Mouse (Mus musculus): ENCODE results near the gene Erc2. TPM values are rescaled to one million over a fixed set of nuclear protein-coding genes. Genes with fewer than 3 reads are reported as not detected.

Gene Erc2
- polyA plus RNA-seq, 1 experiment, result 0.90 TPM

GRCm38 (mm10) chr14:28288926-28289325, 666.7 kb downstream of the Erc2 start:
- Histone ChIP-seq H3K79me3 (ENCODE audit: low read depth) (no peaks in the 10 kb centered on the region), H3K36me3 (ENCODE audit: control insufficient read depth, insufficient read depth) (no peaks in the 10 kb centered on the region), H3K4me3 (ENCODE audit: insufficient read depth, poor library complexity, severe bottlenecking) (no peak overlapping the region), H3K79me2 (ENCODE audit: control insufficient read depth, insufficient read depth) (no peaks in the 10 kb centered on the region), H3ac (ENCODE audit: control insufficient read depth, insufficient read length, low read depth) (no peak overlapping the region), H3K27me3 (ENCODE audit: control insufficient read depth, insufficient read depth, insufficient read length) (no peaks in the 10 kb centered on the region)
- TF ChIP-seq CEBPB (IDR thresholded peaks at IDR 0.05; ENCODE audit: low read depth), result no peak
- TF ChIP-seq MYOD1 (IDR thresholded peaks at IDR 0.05; ENCODE audit: control insufficient read depth, insufficient read length, low read depth), result no peak
- TF ChIP-seq MAX (IDR thresholded peaks at IDR 0.05), result no peak
- no peak for TF ChIP-seq MYOG (IDR thresholded peaks at IDR 0.05; ENCODE audit: control insufficient read depth, extremely low read depth, insufficient read length)
- TF ChIP-seq USF1 (IDR thresholded peaks at IDR 0.05; ENCODE audit: low read depth), result no peak
- no peak for TF ChIP-seq CTCF (IDR thresholded peaks at IDR 0.05; ENCODE audit: control insufficient read depth, insufficient read depth, insufficient read length)
- TF ChIP-seq FOSL1 (IDR thresholded peaks at IDR 0.05; ENCODE audit: insufficient read depth, low read length, poor library complexity, severe bottlenecking), result no peak

- no peaks in the 10 kb centered on the region for H3K79me3 ChIP-seq (ENCODE audit: low read depth)
- H3K79me2 ChIP-seq (ENCODE audit: control insufficient read depth, insufficient read depth), result no peaks in the 10 kb centered on the region
- no peaks in the 10 kb centered on the region for H3K27me3 ChIP-seq (ENCODE audit: control insufficient read depth, insufficient read depth, insufficient read length)
- TF ChIP-seq CEBPB (IDR thresholded peaks at IDR 0.05; ENCODE audit: low read depth) (no peak), MYOD1 (IDR thresholded peaks at IDR 0.05; ENCODE audit: control insufficient read depth, insufficient read length, low read depth) (no peak), MAX (IDR thresholded peaks at IDR 0.05) (no peak), USF1 (IDR thresholded peaks at IDR 0.05; ENCODE audit: low read depth) (no peak), FOSL1 (IDR thresholded peaks at IDR 0.05; ENCODE audit: insufficient read depth, low read length, poor library complexity, severe bottlenecking) (no peak), CTCF (IDR thresholded peaks at IDR 0.05; ENCODE audit: control insufficient read depth, insufficient read depth, insufficient read length) (no peak), MYOG (IDR thresholded peaks at IDR 0.05; ENCODE audit: control insufficient read depth, extremely low read depth, insufficient read length) (no peak)
- H3ac ChIP-seq (ENCODE audit: control insufficient read depth, insufficient read length, low read depth), result no peak overlapping the region
- no peak overlapping the region for H3K4me3 ChIP-seq (ENCODE audit: insufficient read depth, poor library complexity, severe bottlenecking)
- no peaks in the 10 kb centered on the region for H3K36me3 ChIP-seq (ENCODE audit: control insufficient read depth, insufficient read depth)
Observed at GRCm38 (mm10) chr14:28293921-28294320, 671.7 kb downstream of the Erc2 start.

GRCm38 (mm10) chr14:28295145-28295544, 672.9 kb downstream of the Erc2 start:
- H3ac ChIP-seq (ENCODE audit: control insufficient read depth, insufficient read length, low read depth), result no peak overlapping the region
- H3K79me2 ChIP-seq (ENCODE audit: control insufficient read depth, insufficient read depth), result no peaks in the 10 kb centered on the region
- H3K36me3 ChIP-seq (ENCODE audit: control insufficient read depth, insufficient read depth), result no peaks in the 10 kb centered on the region
- H3K79me3 ChIP-seq (ENCODE audit: low read depth), result no peaks in the 10 kb centered on the region
- TF ChIP-seq CTCF (IDR thresholded peaks at IDR 0.05; ENCODE audit: control insufficient read depth, insufficient read depth, insufficient read length) (no peak), MYOD1 (IDR thresholded peaks at IDR 0.05; ENCODE audit: control insufficient read depth, insufficient read length, low read depth) (no peak), MYOG (IDR thresholded peaks at IDR 0.05; ENCODE audit: control insufficient read depth, extremely low read depth, insufficient read length) (no peak), MAX (IDR thresholded peaks at IDR 0.05) (no peak), FOSL1 (IDR thresholded peaks at IDR 0.05; ENCODE audit: insufficient read depth, low read length, poor library complexity, severe bottlenecking) (no peak), CEBPB (IDR thresholded peaks at IDR 0.05; ENCODE audit: low read depth) (no peak), USF1 (IDR thresholded peaks at IDR 0.05; ENCODE audit: low read depth) (no peak)
- H3K4me3 ChIP-seq (ENCODE audit: insufficient read depth, poor library complexity, severe bottlenecking), result no peak overlapping the region
- no peaks in the 10 kb centered on the region for H3K27me3 ChIP-seq (ENCODE audit: control insufficient read depth, insufficient read depth, insufficient read length)

- Histone ChIP-seq H3K79me3 (ENCODE audit: low read depth) (no peaks in the 10 kb centered on the region), H3K36me3 (ENCODE audit: control insufficient read depth, insufficient read depth) (no peaks in the 10 kb centered on the region), H3ac (ENCODE audit: control insufficient read depth, insufficient read length, low read depth) (no peak overlapping the region), H3K27me3 (ENCODE audit: control insufficient read depth, insufficient read depth, insufficient read length) (no peaks in the 10 kb centered on the region), H3K4me3 (ENCODE audit: insufficient read depth, poor library complexity, severe bottlenecking) (no peak overlapping the region), H3K79me2 (ENCODE audit: control insufficient read depth, insufficient read depth) (no peaks in the 10 kb centered on the region)
- TF ChIP-seq MYOG (IDR thresholded peaks at IDR 0.05; ENCODE audit: control insufficient read depth, extremely low read depth, insufficient read length), result no peak
- TF ChIP-seq CTCF (IDR thresholded peaks at IDR 0.05; ENCODE audit: control insufficient read depth, insufficient read depth, insufficient read length), result no peak
- no peak for TF ChIP-seq FOSL1 (IDR thresholded peaks at IDR 0.05; ENCODE audit: insufficient read depth, low read length, poor library complexity, severe bottlenecking)
- TF ChIP-seq MAX (IDR thresholded peaks at IDR 0.05), result no peak
- no peak for TF ChIP-seq MYOD1 (IDR thresholded peaks at IDR 0.05; ENCODE audit: control insufficient read depth, insufficient read length, low read depth)
- no peak for TF ChIP-seq USF1 (IDR thresholded peaks at IDR 0.05; ENCODE audit: low read depth)
- TF ChIP-seq CEBPB (IDR thresholded peaks at IDR 0.05; ENCODE audit: low read depth), result no peak
Observed at GRCm38 (mm10) chr14:28300095-28300494, 677.9 kb downstream of the Erc2 start.

GRCm38 (mm10) chr14:28301251-28301650, 679.0 kb downstream of the Erc2 start:
- TF ChIP-seq CTCF (IDR thresholded peaks at IDR 0.05; ENCODE audit: control insufficient read depth, insufficient read depth, insufficient read length), result no peak
- no peak for TF ChIP-seq MYOG (IDR thresholded peaks at IDR 0.05; ENCODE audit: control insufficient read depth, extremely low read depth, insufficient read length)
- no peak for TF ChIP-seq MYOD1 (IDR thresholded peaks at IDR 0.05; ENCODE audit: control insufficient read depth, insufficient read length, low read depth)
- no peak for TF ChIP-seq CEBPB (IDR thresholded peaks at IDR 0.05; ENCODE audit: low read depth)
- TF ChIP-seq FOSL1 (IDR thresholded peaks at IDR 0.05; ENCODE audit: insufficient read depth, low read length, poor library complexity, severe bottlenecking), result no peak
- no peak for TF ChIP-seq MAX (IDR thresholded peaks at IDR 0.05)
- no peak for TF ChIP-seq USF1 (IDR thresholded peaks at IDR 0.05; ENCODE audit: low read depth)
- Histone ChIP-seq H3K79me2 (ENCODE audit: control insufficient read depth, insufficient read depth) (no peaks in the 10 kb centered on the region), H3K4me3 (ENCODE audit: insufficient read depth, poor library complexity, severe bottlenecking) (no peak overlapping the region), H3K27me3 (ENCODE audit: control insufficient read depth, insufficient read depth, insufficient read length) (no peaks in the 10 kb centered on the region), H3ac (ENCODE audit: control insufficient read depth, insufficient read length, low read depth) (no peak overlapping the region), H3K79me3 (ENCODE audit: low read depth) (no peaks in the 10 kb centered on the region), H3K36me3 (ENCODE audit: control insufficient read depth, insufficient read depth) (no peaks in the 10 kb centered on the region)

GRCm38 (mm10) chr14:28304131-28304530, 681.9 kb downstream of the Erc2 start:
- Histone ChIP-seq H3K79me3 (ENCODE audit: low read depth) (no peaks in the 10 kb centered on the region), H3K4me3 (ENCODE audit: insufficient read depth, poor library complexity, severe bottlenecking) (no peak overlapping the region), H3K36me3 (ENCODE audit: control insufficient read depth, insufficient read depth) (no peaks in the 10 kb centered on the region), H3ac (ENCODE audit: control insufficient read depth, insufficient read length, low read depth) (no peak overlapping the region), H3K79me2 (ENCODE audit: control insufficient read depth, insufficient read depth) (no peaks in the 10 kb centered on the region), H3K27me3 (ENCODE audit: control insufficient read depth, insufficient read depth, insufficient read length) (no peaks in the 10 kb centered on the region)
- TF ChIP-seq CTCF (IDR thresholded peaks at IDR 0.05; ENCODE audit: control insufficient read depth, insufficient read depth, insufficient read length), result no peak
- TF ChIP-seq CEBPB (IDR thresholded peaks at IDR 0.05; ENCODE audit: low read depth), result no peak
- TF ChIP-seq MAX (IDR thresholded peaks at IDR 0.05), result no peak
- TF ChIP-seq MYOG (IDR thresholded peaks at IDR 0.05; ENCODE audit: control insufficient read depth, extremely low read depth, insufficient read length), result no peak
- TF ChIP-seq FOSL1 (IDR thresholded peaks at IDR 0.05; ENCODE audit: insufficient read depth, low read length, poor library complexity, severe bottlenecking), result no peak
- no peak for TF ChIP-seq USF1 (IDR thresholded peaks at IDR 0.05; ENCODE audit: low read depth)
- no peak for TF ChIP-seq MYOD1 (IDR thresholded peaks at IDR 0.05; ENCODE audit: control insufficient read depth, insufficient read length, low read depth)
